Mouse (Mus musculus): ENCODE data around the gene Rrp1. TPM values are rescaled to one million over a fixed set of nuclear protein-coding genes. Genes with fewer than 3 reads are reported as not detected.

The Rrp1 gene
- polyA plus RNA-seq, 1 experiment from 2014 or later, result 412 TPM

- ATAC-seq (replicated peaks), result no peak; the same call in 1 of the 2 replicates
- peak overlapping the region; percentile 72 for H3K27ac ChIP-seq (replicated peaks)
- no peaks in the 10 kb centered on the region for H3K9me3 ChIP-seq
- H3K27me3 ChIP-seq, result no peaks in the 10 kb centered on the region
- peak overlapping the region; percentile 99 for H3K9ac ChIP-seq (replicated peaks)
- H3K4me2 ChIP-seq (replicated peaks), result peak overlapping the region; percentile 82
- peak overlapping the region; percentile 99 for H3K4me3 ChIP-seq
- no peaks in the 10 kb centered on the region for H3K36me3 ChIP-seq
- peaks cover 33% of the 10 kb centered on the region for H3K4me1 ChIP-seq
- WGBS, result 15% methylated on average over 8 of the region's 8 CpGs
These were observed 60.2 kb downstream of the Rrp1 start for GRCm38 (mm10) chr10:78352666-78353030.

- H3K9ac ChIP-seq (replicated peaks), result peak within 1 kb of the TSS; percentile 99
- no peaks in the 10 kb centered on the region for H3K36me3 ChIP-seq
- peaks cover 33% of the 10 kb centered on the region for H3K4me1 ChIP-seq
- WGBS, result under 1% methylated on average over 107 of the region's 113 CpGs
- ATAC-seq (replicated peaks), result peak; percentile 88
- H3K27ac ChIP-seq (replicated peaks), result peak within 1 kb of the TSS; percentile 72
- peak within 1 kb of the TSS; percentile 82 for H3K4me2 ChIP-seq (replicated peaks)
- H3K4me3 ChIP-seq, result peak within 1 kb of the TSS; percentile 99
- no peaks in the 10 kb centered on the region for H3K9me3 ChIP-seq
- no peaks in the 10 kb centered on the region for H3K27me3 ChIP-seq
These were observed 60.8 kb downstream of the Rrp1 start, which contains the start of gene Agpat3 for GRCm38 (mm10) chr10:78351887-78352665. Gene Agpat3 (minus strand): TSS chr10:78352489.

GRCm38 (mm10) chr10:78351564-78351886, 61.3 kb downstream of the Rrp1 start:
- Histone ChIP-seq H3K4me1 (peaks cover 33% of the 10 kb centered on the region), H3K9ac (replicated peaks) (peak overlapping the region; percentile 99), H3K27ac (replicated peaks) (peak overlapping the region; percentile 72; the same call in 1 of the 2 replicates), H3K36me3 (no peaks in the 10 kb centered on the region), H3K9me3 (no peaks in the 10 kb centered on the region), H3K4me2 (replicated peaks) (peak overlapping the region; percentile 82), H3K27me3 (no peaks in the 10 kb centered on the region), H3K4me3 (peak overlapping the region; percentile 99)
- no peak for ATAC-seq (replicated peaks)
- 2% methylated on average over 13 of the region's 13 CpGs for WGBS

- H3K9me3 ChIP-seq, result no peaks in the 10 kb centered on the region
- peak overlapping the region; percentile 82 for H3K4me2 ChIP-seq (replicated peaks)
- no peaks in the 10 kb centered on the region for H3K27me3 ChIP-seq
- H3K27ac ChIP-seq (replicated peaks), result no peak overlapping the region
- WGBS, result 17% methylated on average over 6 of the region's 6 CpGs
- peak overlapping the region; percentile 99 for H3K9ac ChIP-seq (replicated peaks)
- H3K4me1 ChIP-seq, result peaks cover 33% of the 10 kb centered on the region
- no peaks in the 10 kb centered on the region for H3K36me3 ChIP-seq
- peak overlapping the region; percentile 99 for H3K4me3 ChIP-seq
- ATAC-seq (replicated peaks), result no peak
These were observed 61.9 kb downstream of the Rrp1 start for GRCm38 (mm10) chr10:78350796-78351556.

Small RNAs within 50 kb of the gene (microRNA-seq; reads per million reads assigned to microRNA genes)
- gene Mir6410 (not detected), gene Mir6907 (1.3 reads per million), gene Mir6908 (not detected)

Other genes starting within 250 kb of the Rrp1 start
- 23.6 and 26.8 TPM in 2 replicates for gene D10Jhu81e, start 243.3 kb downstream of the Rrp1 start, polyA plus RNA-seq (2015; fragmentation: Nextera tagmentation; extraction: Ambion mirVana)
- gene Pwp2, start 227.9 kb downstream of the Rrp1 start, polyA plus RNA-seq (2015; fragmentation: Nextera tagmentation; extraction: Ambion mirVana), result 22.5 and 24.2 TPM in 2 replicates
- 27.2 and 27.5 TPM in 2 replicates for gene Trappc10, start 168.4 kb downstream of the Rrp1 start, polyA plus RNA-seq (2015; fragmentation: Nextera tagmentation; extraction: Ambion mirVana)
- gene Agpat3, start 60.6 kb downstream of the Rrp1 start, polyA plus RNA-seq (2015; fragmentation: Nextera tagmentation; extraction: Ambion mirVana), result 69.9 and 72.2 TPM in 2 replicates
- gene Cstb, start 12.6 kb upstream of the Rrp1 start, polyA plus RNA-seq (2015; fragmentation: Nextera tagmentation; extraction: Ambion mirVana), result 100 and 115 TPM in 2 replicates
- gene Pdxk, start 51.9 kb upstream of the Rrp1 start, polyA plus RNA-seq (2015; fragmentation: Nextera tagmentation; extraction: Ambion mirVana), result 13.6 and 13.9 TPM in 2 replicates
- gene Olfr1358, start 104.4 kb upstream of the Rrp1 start, polyA plus RNA-seq (2015; fragmentation: Nextera tagmentation; extraction: Ambion mirVana), result not detected in 2 replicates
- gene Ilvbl, start 161.3 kb upstream of the Rrp1 start, polyA plus RNA-seq (2015; fragmentation: Nextera tagmentation; extraction: Ambion mirVana), result 39.7 and 40.6 TPM in 2 replicates
- gene Syde1, start 178.9 kb upstream of the Rrp1 start, polyA plus RNA-seq (2015; fragmentation: Nextera tagmentation; extraction: Ambion mirVana), result 3.6 TPM in 2 replicates
- gene Olfr1357, start 205.0 kb upstream of the Rrp1 start, polyA plus RNA-seq (2015; fragmentation: Nextera tagmentation; extraction: Ambion mirVana), result not detected in 2 replicates